Mouse (Mus musculus) heart, adult 8-10 months (tissue): ENCODE results near the gene Dus2. TPM values are rescaled to one million over a fixed set of nuclear protein-coding genes. Genes with fewer than 3 reads are reported as not detected.

Experiments
- DNase-seq: peaks from one replicate; pipeline ENCODE4 v3.0.0; 2022; ENCODE audit warnings: low spot score
- total RNA-seq, 4 experiments: library from RNA; stranded (reverse); gene quantifications; 2 replicates each; pipeline ENCODE4 v1.2.4; 2022

Gene Dus2
- total RNA-seq, 4 experiments from 2014 or later: 8.5 to 10.9 (median 8.7) TPM

- DNase-seq: peak; percentile 46
Measured at GRCm38 (mm10) chr8:106044151-106044550, 53.0 kb downstream of the Dus2 start.

- DNase-seq: no peak
Measured at GRCm38 (mm10) chr8:106046872-106047559, 55.9 kb downstream of the Dus2 start.

GRCm38 (mm10) chr8:106047854-106048630, 56.9 kb downstream of the Dus2 start:
- DNase-seq: no peak

- no peak for DNase-seq
Measured at GRCm38 (mm10) chr8:106049840-106050239, 58.7 kb downstream of the Dus2 start.

- no peak for DNase-seq
Measured at GRCm38 (mm10) chr8:106051068-106051467, 59.9 kb downstream of the Dus2 start.

GRCm38 (mm10) chr8:106052510-106053089, 61.5 kb downstream of the Dus2 start:
- DNase-seq: no peak

GRCm38 (mm10) chr8:106054190-106054811, 63.2 kb downstream of the Dus2 start:
- peak; percentile 53 for DNase-seq

GRCm38 (mm10) chr8:106055038-106055437, 63.9 kb downstream of the Dus2 start:
- no peak for DNase-seq

GRCm38 (mm10) chr8:106056455-106056982, 65.4 kb downstream of the Dus2 start:
- no peak for DNase-seq

GRCm38 (mm10) chr8:106058731-106059612, 67.8 kb downstream of the Dus2 start, which contains the start of gene Nfatc3:
Nfatc3 (plus strand) TSS chr8:106058840.
- DNase-seq: peak; percentile 97

GRCm38 (mm10) chr8:106059613-106060371, 68.7 kb downstream of the Dus2 start:
- DNase-seq: peak; percentile 26

GRCm38 (mm10) chr8:106060521-106060920, 69.4 kb downstream of the Dus2 start:
- no peak for DNase-seq

- DNase-seq: no peak
Measured at GRCm38 (mm10) chr8:106061686-106062085, 70.5 kb downstream of the Dus2 start.

- no peak for DNase-seq
Measured at GRCm38 (mm10) chr8:106063046-106063445, 71.9 kb downstream of the Dus2 start.

GRCm38 (mm10) chr8:106066721-106067120, 75.6 kb downstream of the Dus2 start:
- DNase-seq: no peak

GRCm38 (mm10) chr8:106069565-106069964, 78.4 kb downstream of the Dus2 start:
- DNase-seq: no peak

- no peak for DNase-seq
Measured at GRCm38 (mm10) chr8:106072113-106072512, 81.0 kb downstream of the Dus2 start.

- no peak for DNase-seq
Measured at GRCm38 (mm10) chr8:106074236-106074635, 83.1 kb downstream of the Dus2 start.

GRCm38 (mm10) chr8:106074659-106075058, 83.5 kb downstream of the Dus2 start:
- no peak for DNase-seq
